Mouse (Mus musculus) left cerebral cortex, adult 18-20 months (tissue): ENCODE results near the gene Slc7a7. TPM values are rescaled to one million over a fixed set of nuclear protein-coding genes. Genes with fewer than 3 reads are reported as not detected.
A peak's percentile ranks its signal among the peaks of the same experiment; 100 is the strongest.

Experiments used
- DNase-seq, 2 experiments: peaks; one replicate each; pipeline ENCODE4 v3.0.0; 2021 to 2022; ENCODE audit warnings: low spot score in 2 of 2, mixed read lengths in 1 of 2
- long read RNA-seq, 2 experiments: library from polyadenylated mRNA; stranded (forward); transcript quantifications; one replicate each; pipeline ENCODE4 v2.0.0; 2021
- total RNA-seq, 2 experiments: library from RNA; stranded (reverse); gene quantifications; 2 replicates each; pipeline ENCODE4 v1.2.3; 2021

The Slc7a7 gene
- 1 to 10 TPM; 2.3 to 4.0 TPM for total RNA-seq
- long read RNA-seq, experiment 1, partial matches to known transcripts: 0 of 1 reads
- long read RNA-seq, experiment 1, other reads (novel, unspliced or antisense): 0 of 1 reads
- long read RNA-seq, experiment 2, partial matches to known transcripts: 1 of 3 reads
- long read RNA-seq, experiment 2, other reads (novel, unspliced or antisense): 1 of 3 reads

- no peak for DNase-seq
Observed at GRCm38 (mm10) chr14:54417623-54418081, at the start of gene Slc7a7. Gene Slc7a7, minus strand, starts transcription at chr14:54417780.

GRCm38 (mm10) chr14:54464293-54465005 is 46.9 kb upstream of the Slc7a7 start:
- DNase-seq: peak; percentile 31 to 34

- peak; percentile 77 to 87 for DNase-seq
Observed at GRCm38 (mm10) chr14:54463959-54464292, 46.3 kb upstream of the Slc7a7 start, which contains the start of gene Lrp10. Gene Lrp10, plus strand, starts transcription at chr14:54464137.

DNA sequence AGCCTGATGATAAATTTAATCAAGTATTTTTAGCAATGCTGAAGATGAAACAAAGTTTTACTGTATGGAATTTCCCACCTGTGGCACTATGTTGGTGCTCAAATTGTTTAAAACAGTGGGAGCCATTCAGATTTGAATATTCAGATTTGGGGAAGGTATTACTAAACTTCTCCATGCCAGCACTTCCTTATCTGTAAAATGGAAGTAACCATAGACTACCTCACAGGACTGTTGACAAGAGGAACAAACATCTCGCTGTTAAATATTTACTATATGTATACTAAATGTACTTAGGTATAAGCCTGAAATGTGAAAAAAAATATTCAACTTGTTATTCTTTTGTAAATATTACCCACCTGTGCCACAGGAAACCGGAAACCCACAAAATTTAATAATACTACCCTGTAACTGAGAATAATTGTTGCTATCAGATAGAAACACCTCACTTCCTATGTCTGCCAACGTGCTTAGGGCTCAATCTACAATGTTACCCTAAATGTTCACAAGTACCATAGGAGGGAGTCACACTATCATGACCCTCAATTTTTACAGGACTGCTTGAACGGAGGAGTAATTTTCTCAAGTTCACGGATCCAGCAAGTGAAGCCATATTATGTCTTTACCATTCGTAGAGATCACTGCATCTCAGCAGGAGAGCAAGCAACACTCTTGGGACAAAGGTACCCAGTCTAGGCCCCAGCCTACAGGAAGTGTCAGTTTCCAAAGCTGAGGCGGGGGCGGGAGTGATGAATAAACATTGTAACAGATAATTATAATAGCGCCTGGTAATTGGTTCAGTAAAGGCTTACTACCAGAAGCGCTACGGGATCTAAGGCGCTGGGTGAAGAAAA is 45.8 kb upstream of the Slc7a7 start:
- DNase-seq: no peak

- no peak for DNase-seq
Observed at GRCm38 (mm10) chr14:54462146-54462545, 44.6 kb upstream of the Slc7a7 start.

DNA sequence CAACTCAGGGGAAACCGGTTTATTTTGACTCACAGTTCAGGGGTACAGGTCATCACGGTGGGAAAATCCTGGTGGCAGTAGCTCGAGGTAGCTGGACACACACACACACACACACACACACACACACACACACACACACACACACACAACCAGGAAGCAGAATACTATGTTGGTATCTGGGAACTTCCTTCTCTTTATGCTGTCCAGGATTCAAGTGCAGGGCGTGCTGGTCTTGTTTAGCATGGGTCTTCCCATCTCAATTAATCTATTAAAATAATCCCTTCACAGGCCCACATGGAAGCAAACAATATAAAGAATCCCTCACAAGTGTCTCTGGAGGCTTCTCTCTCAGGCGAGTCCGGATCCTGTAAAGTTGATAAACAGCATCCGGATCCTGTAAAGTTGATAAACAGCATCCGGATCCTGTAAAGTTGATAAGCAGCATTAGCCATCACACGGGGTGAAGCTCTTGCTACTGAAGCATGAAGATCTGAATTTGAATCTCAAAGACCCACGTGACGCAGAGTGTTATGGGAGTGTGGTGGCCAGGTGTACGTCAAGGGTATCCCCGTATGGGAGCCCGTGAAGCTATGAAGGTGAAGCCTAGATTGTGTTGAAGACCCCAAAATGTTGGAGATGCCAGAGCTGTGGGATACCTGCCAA is 40.5 kb upstream of the Slc7a7 start:
- DNase-seq: no peak

- DNase-seq: no peak
Observed at GRCm38 (mm10) chr14:54454669-54455528, 37.3 kb upstream of the Slc7a7 start.

GRCm38 (mm10) chr14:54453566-54453965 is 36.0 kb upstream of the Slc7a7 start:
- no peak for DNase-seq

DNA sequence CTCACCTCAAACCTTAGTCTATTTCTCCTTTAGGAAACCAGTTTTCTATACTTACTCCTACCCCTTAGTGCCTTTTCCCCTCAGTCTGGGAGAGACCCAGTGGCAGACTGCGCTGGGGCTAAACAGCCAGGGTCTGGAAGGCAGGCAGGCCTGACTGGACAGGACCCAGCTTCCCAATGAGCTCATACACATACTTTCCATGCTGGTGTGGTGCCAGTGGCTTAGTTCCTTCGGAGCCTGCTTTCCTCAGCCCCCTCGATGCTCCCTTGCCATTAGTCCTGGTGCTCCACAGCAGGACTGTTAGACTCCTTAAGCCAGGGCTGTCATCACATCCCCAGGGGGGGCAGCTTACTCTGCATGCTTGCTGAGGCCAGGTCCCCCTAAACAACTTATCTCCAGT is 27.9 kb upstream of the Slc7a7 start:
- no peak for DNase-seq

DNA sequence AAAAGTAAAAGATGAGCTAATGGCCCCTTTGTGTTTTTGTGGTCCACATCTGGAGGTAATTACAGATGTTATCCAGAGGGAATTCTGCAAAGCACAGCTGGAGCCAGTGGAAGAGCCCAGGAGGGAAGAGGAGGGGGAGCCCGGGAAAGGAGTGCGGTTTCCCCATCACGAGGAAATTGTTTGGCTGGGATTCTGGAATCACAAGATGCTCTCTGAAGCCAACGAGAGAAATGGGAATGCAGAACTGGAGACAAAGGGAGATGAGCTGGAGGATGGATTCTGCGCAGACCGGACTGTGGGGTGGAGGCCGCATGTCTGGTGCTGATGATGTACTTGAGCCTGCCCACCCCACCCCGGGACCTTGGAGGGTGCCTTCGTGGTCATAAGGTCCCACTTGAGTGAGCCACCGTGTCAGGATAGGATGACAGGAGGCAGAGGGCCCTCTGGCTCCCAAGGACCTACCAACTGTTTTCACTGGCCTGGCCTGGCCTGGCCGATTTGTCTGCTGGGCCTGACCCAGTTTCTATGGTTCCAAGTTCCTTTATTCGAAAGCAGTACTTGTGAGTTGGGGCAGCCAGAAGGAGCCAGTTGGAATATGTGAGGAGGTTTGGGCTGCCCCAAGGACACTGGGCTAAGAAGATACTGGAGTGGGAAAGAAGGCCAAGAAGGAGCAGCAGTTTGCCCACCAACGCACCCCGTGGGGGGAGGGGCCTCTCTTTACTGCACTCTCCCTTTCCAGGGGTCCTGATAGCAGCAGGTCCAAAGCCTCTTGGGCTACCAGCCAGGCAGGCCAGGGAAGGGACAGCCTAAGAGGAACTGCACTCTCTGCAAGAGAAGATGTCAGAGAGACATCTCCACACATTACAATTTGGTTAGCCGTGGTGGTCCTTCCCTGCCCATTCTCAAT is 26.4 kb upstream of the Slc7a7 start:
- DNase-seq: no peak

GRCm38 (mm10) chr14:54443196-54443595 is 25.6 kb upstream of the Slc7a7 start:
- DNase-seq: no peak

GRCm38 (mm10) chr14:54442548-54442947 is 25.0 kb upstream of the Slc7a7 start:
- no peak for DNase-seq

DNA sequence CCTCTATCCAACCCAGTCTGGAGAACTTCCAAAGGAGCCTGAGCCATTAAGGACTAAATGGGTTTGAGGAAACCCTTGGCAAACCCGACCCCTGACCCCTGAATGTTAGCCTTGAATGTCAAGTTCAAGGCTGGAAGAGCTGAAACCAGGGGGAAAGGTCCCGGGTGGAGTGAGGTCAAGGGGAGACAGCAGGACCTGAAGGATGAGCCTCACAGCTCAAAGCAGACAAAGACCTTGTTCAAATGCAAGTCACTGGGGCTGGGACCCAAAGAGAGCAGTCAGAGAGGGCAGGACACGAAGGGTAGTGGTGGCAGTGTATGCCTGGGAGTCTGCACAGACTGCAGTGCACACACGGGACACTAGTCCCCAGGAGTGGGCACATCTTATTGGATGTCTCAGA is 23.8 kb upstream of the Slc7a7 start:
- no peak for DNase-seq

DNA sequence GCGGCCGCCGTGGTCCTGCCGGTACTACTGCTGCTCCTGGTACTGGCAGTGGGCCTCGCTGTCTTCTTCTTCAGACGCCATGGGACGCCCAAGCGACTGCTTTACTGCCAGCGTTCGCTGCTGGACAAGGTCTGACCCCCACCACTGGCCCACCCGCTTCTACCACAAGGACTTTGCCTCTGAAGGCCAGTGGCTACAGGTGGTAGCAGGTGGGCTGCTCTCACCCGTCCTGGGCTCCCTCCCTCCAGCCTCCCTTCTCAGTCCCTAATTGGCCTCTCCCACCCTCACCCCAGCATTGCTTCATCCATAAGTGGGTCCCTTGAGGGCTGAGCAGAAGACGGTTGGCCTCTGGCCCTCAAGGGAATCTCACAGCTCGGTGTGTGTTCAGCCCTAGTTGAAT is 23.0 kb upstream of the Slc7a7 start:
- no peak for DNase-seq

- DNase-seq: no peak
Observed at GRCm38 (mm10) chr14:54439610-54440009, 22.0 kb upstream of the Slc7a7 start.

DNA sequence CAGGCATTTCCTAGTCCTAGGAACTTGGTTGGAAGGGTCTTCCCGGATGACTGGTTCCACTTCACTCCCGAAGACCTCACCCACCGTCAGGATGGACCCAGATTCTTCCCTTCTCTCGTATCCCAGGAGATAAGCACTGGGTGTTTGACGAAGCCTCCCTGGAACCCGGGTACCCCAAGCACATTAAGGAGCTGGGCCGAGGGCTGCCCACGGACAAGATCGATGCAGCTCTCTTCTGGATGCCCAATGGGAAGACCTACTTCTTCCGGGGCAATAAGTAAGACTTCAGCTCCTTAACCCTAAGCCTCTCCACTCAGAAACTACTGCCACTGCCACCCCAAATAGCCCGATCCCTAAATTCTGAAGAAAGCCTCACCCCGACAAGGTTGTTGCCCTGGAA is 21.6 kb upstream of the Slc7a7 start:
- DNase-seq: no peak

- no peak for DNase-seq
Observed at GRCm38 (mm10) chr14:54435194-54435918, 17.8 kb upstream of the Slc7a7 start.

- DNase-seq: no peak
Observed at GRCm38 (mm10) chr14:54433941-54434531, 16.5 kb upstream of the Slc7a7 start.
